Mouse (Mus musculus): ENCODE data around the gene 2210408I21Rik.

2210408I21Rik gene

DNA sequence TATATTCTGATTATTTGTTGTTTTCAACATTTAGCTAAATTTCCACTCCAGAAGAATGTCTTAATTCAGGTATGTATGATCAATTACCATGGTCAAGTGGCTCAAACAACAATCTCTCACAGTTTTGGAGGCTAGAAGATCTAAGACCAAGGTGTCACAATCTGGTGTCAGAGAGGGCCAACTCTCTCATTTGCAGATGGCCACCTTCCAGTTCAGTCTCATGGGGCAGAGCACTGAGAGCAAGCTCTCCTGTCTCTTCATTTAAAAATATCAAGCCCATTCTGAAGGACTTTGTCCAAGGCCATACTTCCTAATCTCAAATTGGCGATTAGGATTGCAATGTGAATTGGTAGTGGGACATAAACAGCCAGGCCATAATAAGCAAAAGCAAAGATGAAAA is 378.7 kb downstream of the 2210408I21Rik start:
- DNase-seq = no peak

DNA sequence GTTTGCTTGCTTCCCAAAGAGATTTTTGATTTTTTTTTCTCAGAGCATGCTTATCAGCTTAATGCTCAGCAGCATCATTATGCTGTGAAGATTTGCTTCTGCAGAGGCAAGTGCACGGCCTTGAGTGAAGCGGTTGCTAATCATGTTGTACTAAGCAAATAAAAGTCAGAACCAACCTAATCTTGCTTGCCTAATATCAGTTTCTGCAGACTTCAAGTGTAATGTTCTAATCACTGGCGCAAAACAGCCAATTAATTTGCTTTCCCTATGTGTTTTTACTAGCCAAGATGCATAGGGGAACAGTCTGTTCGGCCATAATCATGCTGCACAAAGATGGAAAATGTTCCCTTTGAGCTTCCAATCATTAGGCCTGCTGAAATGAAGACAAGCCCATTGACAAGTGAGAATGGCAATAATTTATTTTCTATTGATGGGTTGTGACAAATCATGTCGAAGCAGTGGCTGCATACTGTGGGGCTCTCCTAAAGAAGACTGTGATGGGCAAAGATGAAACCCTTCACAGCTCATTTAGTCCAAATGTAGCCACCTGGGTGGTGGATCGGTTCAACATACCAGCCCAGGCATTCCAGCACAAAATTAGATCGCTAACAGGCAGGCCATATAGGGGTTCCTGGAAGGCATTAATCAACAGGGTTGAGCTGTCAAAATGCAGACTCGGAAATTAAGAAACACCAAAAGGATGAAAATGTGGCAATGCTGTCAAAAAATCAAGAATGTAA is 393.8 kb downstream of the 2210408I21Rik start:
- DNase-seq = no peak

DNA sequence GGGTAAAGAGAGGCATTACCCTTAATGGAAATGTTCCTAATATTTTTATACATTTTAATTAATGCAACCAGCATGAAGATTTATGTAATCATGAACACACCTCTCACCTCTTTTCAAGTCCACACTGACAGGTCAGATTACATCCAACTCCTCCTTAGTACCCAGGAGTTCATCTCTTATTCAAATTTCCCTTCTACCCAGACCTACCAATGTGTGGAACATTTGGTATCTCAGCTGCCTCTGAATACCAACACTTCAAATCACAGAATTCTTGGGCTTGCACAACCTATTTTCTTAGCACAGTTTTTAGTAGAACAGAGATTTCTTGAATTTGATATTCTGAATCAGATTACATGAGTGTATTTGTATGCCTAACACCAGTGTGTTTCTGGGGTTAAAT is 394.4 kb downstream of the 2210408I21Rik start:
- DNase-seq = no peak

DNA sequence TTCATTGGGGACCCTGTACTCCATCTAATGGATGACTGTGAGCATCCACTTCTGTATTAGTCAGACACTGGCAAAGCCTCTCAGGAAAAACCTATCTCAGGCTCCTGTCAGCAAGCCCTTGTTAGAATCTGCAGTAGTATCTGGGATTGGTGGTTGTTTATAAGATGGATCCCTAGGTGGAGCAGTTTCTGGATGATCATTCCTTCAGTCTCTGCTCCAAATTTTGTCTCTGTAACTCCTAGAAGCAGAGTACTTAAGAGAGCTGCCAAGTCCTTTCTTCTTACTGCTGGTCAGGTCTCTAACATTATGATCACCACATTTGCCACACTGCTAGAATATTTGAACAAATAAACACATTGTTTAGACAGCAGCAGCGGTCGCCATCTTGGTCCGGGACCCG is 402.1 kb downstream of the 2210408I21Rik start:
- no peak for DNase-seq

DNA sequence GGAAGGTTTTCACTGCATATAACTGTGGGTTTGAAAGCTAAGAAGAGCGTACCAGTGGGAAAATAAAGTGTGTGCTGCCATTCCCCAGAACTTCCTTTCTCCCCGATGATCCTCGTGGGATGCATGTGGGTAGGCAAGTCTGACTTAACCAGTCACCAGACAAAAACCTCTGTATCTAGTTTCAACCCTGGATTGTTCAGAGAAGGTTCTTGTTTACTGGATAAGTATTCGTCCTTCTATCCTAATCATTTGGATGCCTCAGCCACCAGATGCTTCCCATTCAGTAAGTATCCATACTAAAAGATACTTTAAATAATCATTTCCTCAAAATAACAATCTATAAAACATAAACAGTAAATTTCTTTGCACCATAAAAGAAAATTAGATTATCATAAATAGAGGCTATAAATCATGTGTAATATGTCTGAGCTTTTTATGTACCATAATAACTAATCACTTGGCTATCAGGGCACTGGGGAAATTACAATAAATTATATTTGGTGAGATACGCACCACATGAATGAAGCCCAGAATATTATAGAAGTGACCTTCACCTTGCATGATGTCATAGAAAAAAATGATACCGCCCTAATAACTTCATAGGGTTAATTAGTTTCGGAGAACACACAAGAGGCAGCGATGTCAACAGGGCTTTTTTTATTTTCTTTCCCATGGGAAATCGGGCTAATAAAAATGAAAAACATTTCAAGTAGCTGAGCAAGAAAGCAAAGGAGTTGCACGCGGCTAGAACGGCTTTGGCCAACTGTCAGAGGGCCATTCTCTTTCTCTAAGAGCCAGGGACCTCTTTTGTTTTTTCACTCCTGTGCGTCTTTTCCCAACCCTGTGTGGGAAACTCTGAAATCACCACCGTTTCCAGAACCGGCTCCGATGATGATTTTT is 412.4 kb downstream of the 2210408I21Rik start:
- no peak for DNase-seq

DNA sequence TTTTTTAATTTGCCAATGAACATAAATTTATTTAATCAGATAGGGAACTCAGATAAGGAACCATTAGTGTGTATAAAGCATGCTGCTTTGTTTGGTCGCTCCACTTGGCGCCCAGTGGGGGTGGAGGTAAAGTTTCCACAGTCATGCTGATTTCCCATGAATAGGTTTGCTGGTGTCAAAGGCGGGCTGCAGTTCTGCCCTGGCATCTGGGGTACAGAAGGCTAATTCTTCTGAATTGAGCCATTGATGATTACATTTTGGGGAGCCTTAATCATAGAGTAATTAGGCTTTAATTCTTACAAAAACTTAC is 413.0 kb downstream of the 2210408I21Rik start:
- DNase-seq = no peak

DNA sequence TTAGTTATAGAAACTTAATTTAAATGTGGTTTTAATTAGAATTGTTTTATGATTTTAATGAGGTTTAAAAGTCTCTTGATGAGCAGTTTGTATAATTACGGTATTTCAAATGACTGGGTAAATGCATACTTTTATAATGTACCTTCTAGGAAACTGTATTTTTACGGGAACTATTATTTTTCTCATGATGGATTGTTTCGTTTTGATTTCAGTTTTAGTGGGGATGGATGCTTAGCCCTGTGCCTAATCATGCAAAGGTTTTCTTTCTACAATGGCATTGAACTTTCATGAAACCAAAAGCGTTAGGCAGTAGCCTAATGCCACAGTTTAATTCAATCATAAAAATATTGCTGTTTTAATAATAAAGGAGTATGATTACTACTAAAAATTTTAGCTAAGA is 413.4 kb downstream of the 2210408I21Rik start:
- DNase-seq = no peak

DNA sequence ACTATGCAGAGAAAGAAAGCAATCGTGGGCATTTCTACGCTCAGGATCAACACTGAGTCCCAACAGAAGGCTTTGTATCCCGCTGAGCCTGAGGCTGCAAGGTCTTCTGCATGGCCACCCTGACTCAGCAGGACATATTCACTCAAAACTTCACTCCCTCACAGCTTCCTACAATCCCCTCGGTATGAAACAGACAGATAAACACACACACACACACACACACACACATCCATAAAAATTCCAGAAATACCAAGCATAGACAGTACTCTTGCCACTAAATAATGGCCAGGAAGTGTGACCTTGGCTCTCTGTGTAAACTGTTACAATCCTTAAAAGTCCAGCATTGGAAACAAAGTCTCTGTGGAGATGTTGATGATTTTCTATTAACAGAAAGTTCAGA is 458.7 kb downstream of the 2210408I21Rik start:
- no peak for DNase-seq

DNA sequence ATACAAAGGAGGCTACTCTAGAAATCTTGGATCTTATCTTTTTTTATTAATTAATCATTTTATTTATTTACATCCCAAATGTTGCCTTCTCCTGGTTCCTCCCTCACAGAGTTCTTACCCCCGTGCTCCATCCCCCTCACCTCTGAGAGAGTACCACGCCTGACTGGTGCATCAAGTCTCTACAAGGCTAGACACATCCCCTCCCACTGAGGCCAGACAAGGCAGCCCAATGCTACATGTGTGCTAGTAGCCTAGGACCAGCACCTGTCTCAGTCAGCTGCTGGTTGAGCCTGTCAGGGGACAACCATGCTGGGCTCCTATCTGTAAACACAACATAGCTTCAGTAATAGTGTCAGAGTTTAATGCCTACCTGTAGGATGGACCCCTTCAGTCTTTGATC is 480.0 kb downstream of the 2210408I21Rik start:
- no peak for DNase-seq
